Mouse (Mus musculus) E14TG2a.4 (cell line): ENCODE data around the gene Kidins220.

Experiments used
- H3K27me3 ChIP-seq: 2 replicates; pipeline ENCODE4 v1.6.1; 2014; ENCODE audit warnings: low read length, control low read depth; ENCODE audit not compliant: insufficient read depth
- H3K36me3 ChIP-seq: 2 replicates; pipeline ENCODE4 v1.6.1; 2014; ENCODE audit warnings: low read length, control low read depth; ENCODE audit not compliant: insufficient read depth
- H3K4me1 ChIP-seq: replicated peaks from 2 replicates; pipeline ENCODE4 v1.6.1; 2014; ENCODE audit warnings: low read depth, low read length, control low read depth
- H3K4me3 ChIP-seq: replicated peaks from 2 replicates; pipeline ENCODE4 v1.5.1; 2014; ENCODE audit warnings: mild to moderate bottlenecking, low read length
- H3K9me3 ChIP-seq: 2 replicates; pipeline ENCODE4 v1.6.1; 2014; ENCODE audit warnings: low read length, control low read depth
- CTCF ChIP-seq: conservative IDR thresholded peaks from 2 replicates; pipeline ENCODE4 v1.5.1; 2014; ENCODE audit warnings: low read length
- NANOG ChIP-seq: IDR thresholded peaks from 2 replicates; pipeline ENCODE4 v1.6.1; 2014; ENCODE audit warnings: borderline replicate concordance, low read length, mixed read lengths
- POU5F1 ChIP-seq: IDR thresholded peaks from 2 replicates; pipeline ENCODE4 v1.6.1; 2014; ENCODE audit warnings: low read length, borderline replicate concordance

Gene Kidins220

DNA sequence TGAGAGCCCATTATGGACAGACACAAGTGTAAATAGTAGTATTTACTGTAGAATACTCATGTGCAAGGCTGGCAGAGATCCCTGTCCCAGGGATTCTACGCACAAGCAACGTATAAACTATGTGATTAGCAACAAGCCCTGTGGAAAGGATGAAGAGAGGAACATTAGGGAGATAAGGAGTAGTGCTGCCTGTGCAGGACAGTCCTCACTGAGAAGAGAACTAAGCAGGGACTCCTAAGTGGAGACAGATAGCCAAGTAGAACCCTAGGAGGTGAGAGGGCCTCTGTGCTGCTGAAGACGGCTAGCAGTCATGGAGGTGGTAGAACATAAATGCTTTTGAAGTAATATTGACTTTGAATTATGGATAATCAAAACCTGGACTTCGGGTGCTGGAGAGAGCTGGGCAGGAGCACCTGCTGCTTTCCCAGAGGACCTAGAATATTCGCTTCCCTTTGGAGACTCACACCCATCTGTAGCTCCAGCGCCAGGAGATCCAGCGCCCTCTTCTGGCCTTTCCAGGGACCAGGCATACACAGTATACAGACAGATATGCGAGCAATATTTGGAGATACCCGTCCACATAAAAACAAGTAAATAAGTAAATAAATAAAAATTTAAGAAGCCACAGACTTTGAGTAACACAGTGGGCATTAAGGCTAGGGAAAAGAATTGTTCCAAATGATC is 50.3 kb downstream of the Kidins220 start:
- H3K4me1 ChIP-seq: no peaks in the 10 kb centered on the region
- no peak overlapping the region for H3K4me3 ChIP-seq
- TF ChIP-seq POU5F1: no peak
- TF ChIP-seq CTCF: peak; percentile 79
- TF ChIP-seq NANOG: no peak
- H3K36me3 ChIP-seq: no peaks in the 10 kb centered on the region
- no peaks in the 10 kb centered on the region for H3K9me3 ChIP-seq
- H3K27me3 ChIP-seq: no peaks in the 10 kb centered on the region

GRCm38 (mm10) chr12:25026308-25026707 is 51.6 kb downstream of the Kidins220 start:
- no peaks in the 10 kb centered on the region for H3K36me3 ChIP-seq
- H3K9me3 ChIP-seq: no peaks in the 10 kb centered on the region
- H3K4me3 ChIP-seq: no peak overlapping the region
- TF ChIP-seq POU5F1 (no peak), NANOG (no peak), CTCF (no peak)
- H3K27me3 ChIP-seq: no peaks in the 10 kb centered on the region
- H3K4me1 ChIP-seq: no peaks in the 10 kb centered on the region

DNA sequence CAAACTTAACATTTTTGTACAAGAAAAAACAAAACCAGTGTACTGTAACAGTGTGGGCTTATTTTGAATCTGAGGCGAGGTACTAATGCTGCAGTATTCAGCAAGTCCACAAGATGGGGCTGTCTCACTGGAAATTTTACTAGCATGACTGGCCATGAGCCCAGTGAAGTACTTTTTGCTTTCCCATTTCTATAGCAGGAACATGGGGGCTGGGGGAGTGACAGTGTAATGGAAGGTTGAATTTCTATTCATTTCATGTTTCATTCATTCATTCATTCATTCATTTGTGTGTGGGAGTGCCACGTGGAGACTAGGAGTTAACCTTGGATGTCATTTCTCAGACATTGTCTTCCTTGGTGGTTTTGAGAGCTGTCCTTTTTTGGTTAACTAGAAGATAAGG is 52.7 kb downstream of the Kidins220 start:
- H3K4me3 ChIP-seq: no peak overlapping the region
- H3K27me3 ChIP-seq: no peaks in the 10 kb centered on the region
- peak; percentile 77 for TF ChIP-seq CTCF
- TF ChIP-seq POU5F1: no peak
- no peaks in the 10 kb centered on the region for H3K36me3 ChIP-seq
- H3K9me3 ChIP-seq: no peaks in the 10 kb centered on the region
- no peaks in the 10 kb centered on the region for H3K4me1 ChIP-seq

- H3K4me3 ChIP-seq: no peak overlapping the region
- H3K36me3 ChIP-seq: no peaks in the 10 kb centered on the region
- H3K27me3 ChIP-seq: no peaks in the 10 kb centered on the region
- H3K4me1 ChIP-seq: no peaks in the 10 kb centered on the region
- no peaks in the 10 kb centered on the region for H3K9me3 ChIP-seq
- TF ChIP-seq POU5F1 (no peak), NANOG (no peak), CTCF (no peak)
Measured at GRCm38 (mm10) chr12:25033662-25034337, 59.1 kb downstream of the Kidins220 start.

DNA sequence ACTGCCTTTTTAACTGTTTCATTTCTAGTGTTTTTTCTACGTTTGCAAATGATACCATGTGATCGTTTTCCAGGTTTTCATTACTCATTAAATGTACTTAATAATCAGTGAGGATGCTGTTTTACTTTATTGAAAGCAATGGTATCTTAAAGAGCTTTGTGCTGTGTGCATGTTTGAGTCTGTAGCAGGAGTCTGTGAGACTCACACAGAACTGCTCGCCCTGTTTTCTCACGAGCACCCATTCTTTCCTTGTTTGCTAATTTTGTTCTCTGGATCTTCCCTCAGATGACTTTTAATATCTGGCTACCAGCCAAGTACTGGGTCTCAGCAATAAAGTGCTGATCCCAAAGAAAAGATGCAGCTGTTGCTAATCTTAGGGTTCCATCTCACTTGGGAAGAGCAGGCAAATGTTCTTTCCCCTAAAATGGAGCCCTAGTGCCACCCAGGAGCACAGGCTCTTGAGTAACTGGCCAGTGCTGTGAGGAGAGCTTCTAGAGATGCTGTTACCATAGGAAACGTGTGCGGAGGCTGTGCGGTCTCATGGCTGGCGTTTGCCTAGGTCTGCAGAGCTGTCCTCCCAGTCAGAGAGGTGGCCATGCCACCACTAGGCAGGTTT is 59.7 kb downstream of the Kidins220 start:
- TF ChIP-seq POU5F1 (no peak), CTCF (no peak), NANOG (no peak)
- Histone ChIP-seq H3K36me3 (no peaks in the 10 kb centered on the region), H3K4me3 (no peak overlapping the region), H3K27me3 (no peaks in the 10 kb centered on the region), H3K4me1 (no peaks in the 10 kb centered on the region), H3K9me3 (no peaks in the 10 kb centered on the region)

DNA sequence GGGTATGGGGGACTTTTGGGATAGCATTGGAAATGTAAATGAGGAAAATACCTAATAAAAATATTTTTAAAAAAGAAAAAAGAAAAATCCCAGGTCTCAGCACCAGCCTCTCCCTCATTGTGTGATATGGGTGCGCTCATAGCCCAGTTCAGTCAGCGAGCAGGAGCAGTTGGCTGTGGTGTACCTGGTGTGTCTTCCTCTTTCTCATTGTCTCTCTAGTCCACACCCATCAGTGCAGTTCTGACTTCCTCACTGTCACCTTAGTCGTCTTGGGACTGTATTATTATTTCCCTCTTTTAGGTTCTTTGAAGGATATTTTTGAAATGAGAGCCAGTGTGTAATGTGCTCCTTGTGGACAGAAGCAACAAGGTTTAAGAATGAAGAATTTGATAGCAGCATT is 61.3 kb downstream of the Kidins220 start:
- Histone ChIP-seq H3K9me3 (no peaks in the 10 kb centered on the region), H3K36me3 (no peaks in the 10 kb centered on the region), H3K4me3 (no peak overlapping the region), H3K27me3 (no peaks in the 10 kb centered on the region), H3K4me1 (no peaks in the 10 kb centered on the region)
- no peak for TF ChIP-seq NANOG
- no peak for TF ChIP-seq CTCF

DNA sequence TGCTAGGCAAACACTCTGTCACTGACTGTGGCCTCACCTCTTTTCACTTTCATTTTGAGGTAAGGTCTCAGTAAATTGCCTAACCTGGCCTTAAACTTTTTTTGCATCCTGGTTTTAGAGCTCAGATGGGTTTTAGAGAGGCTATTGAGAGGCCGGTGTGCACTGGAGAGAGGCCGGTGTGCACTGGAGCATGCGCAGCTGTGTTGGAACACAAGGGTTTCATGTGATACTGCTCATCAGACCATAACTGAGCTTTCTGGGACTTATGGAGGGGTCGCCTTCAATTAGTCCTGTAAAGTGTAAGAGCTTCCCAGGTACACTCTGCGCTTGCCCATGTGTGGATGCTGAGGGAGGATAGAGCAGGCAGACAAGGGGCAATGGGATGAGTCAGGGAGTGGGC is 62.5 kb downstream of the Kidins220 start:
- Histone ChIP-seq H3K4me3 (no peak overlapping the region), H3K4me1 (no peaks in the 10 kb centered on the region), H3K36me3 (no peaks in the 10 kb centered on the region), H3K9me3 (no peaks in the 10 kb centered on the region), H3K27me3 (no peaks in the 10 kb centered on the region)
- no peak for TF ChIP-seq CTCF
- TF ChIP-seq POU5F1: no peak
- no peak for TF ChIP-seq NANOG

DNA sequence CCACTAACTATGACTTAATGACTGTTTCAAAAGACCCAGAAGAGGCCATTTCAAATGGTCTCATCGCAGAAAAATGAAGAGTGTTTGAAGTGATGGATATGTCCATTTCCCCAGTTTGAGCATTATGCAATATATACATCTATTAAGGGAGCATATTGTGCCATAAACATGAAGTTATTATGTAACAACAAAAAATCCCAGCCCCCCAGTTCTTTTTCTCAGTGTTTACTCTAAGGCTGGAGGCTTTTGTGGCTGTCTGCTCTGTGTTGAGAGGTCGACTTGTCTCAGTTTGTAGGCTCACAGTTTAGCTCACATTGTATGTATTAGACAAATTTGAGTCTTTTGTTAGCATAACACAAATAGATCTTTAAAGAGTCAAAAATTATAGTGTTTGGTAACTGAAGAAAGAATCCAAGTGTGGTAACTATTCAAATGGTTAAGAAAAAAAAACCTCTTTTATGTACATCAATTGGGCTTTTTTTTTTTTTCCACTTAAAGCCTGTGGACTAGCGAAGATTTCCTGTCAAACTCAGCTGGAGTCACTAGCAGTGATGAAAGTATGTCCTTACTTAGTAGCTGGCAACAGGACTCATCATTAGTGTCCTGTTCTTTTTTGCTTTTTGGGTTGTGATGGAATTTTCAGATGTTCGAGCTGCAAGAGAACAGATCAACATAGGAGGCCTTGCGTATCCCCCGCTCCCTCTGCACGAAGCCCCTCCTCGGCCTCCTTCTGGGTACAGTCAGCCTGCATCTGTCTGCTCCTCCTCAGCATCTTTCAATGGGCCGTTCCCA is 63.2 kb downstream of the Kidins220 start:
- Histone ChIP-seq H3K27me3 (no peaks in the 10 kb centered on the region), H3K9me3 (no peaks in the 10 kb centered on the region), H3K36me3 (no peaks in the 10 kb centered on the region), H3K4me1 (no peaks in the 10 kb centered on the region), H3K4me3 (no peak overlapping the region)
- TF ChIP-seq NANOG: no peak
- no peak for TF ChIP-seq CTCF
- TF ChIP-seq POU5F1: no peak
